Mouse (Mus musculus): ENCODE measurements around the gene 9130213A22Rik.

GRCm38 (mm10) chr11:69120221-69121000 lies 2.0 kb downstream of the 9130213A22Rik start, which contains the start of gene Hes7:
- TF ChIP-seq GATA1 (IDR thresholded peaks at IDR 0.05; ENCODE audit: borderline replicate concordance, low read length), result no peak
- no peak for TF ChIP-seq FLI1 (IDR thresholded peaks at IDR 0.05; ENCODE audit: low read length)

All from megakaryocyte, embryonic 14.5 days (primary cell).